Mouse (Mus musculus): ENCODE data around the gene Tmtc1.

DNA sequence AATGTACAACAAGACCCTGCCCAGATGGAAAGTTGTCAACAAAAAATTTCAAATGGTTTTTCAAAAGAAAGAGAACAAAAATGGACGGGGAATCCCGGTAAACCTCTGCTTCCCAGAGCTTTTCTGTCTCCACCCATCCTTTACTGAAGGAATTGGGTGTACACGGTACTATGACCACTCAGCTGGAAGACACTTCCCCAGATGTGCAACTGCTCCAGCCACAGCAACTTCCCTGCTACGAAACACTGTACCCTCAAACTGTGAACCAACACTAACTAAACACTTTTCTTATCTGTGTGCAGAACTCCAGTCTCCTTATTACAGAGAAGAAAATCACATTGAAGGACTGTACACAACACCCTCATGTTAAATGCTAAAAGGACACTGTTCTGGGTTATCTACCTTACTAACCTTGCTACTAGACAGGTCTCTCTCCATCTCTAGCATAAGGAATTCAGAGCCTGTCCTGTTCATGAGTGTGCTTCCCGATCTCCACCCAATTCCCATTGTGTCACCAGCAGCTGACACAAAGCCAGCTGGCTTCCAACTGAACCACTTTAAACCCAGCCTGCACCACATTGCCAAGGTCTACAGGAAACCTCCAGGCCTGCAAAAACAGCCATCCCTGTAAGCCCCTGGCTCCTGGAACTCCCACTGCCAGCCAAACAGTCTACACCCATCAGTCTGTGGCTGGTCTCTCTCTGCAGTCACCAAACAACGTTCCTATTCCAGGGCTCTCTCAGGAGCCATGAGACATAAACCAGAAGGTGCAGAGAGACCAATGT, 59.9 kb downstream of the Tmtc1 start:
- TF ChIP-seq CTCF (IDR thresholded peaks at IDR 0.05; ENCODE audit: low read depth) (no peak), EP300 (optimal IDR thresholded peaks at IDR 0.05) (no peak)

All from stomach, postnatal 0 days (tissue).